Mouse (Mus musculus) erythroblast, adult 5-6 weeks (primary cell): ENCODE results near the gene Gm10382. TPM values are rescaled to one million over a fixed set of nuclear protein-coding genes. Genes with fewer than 3 reads are reported as not detected.

Experiments used
- ATAC-seq: replicated peaks from 2 replicates; pipeline ENCODE4 v1.8.0; 2016; ENCODE audit warnings: moderate number of reproducible peaks, mild to moderate bottlenecking, moderate TSS enrichment, inconsistent platforms; ENCODE audit not compliant: poor library complexity, low FRiP score, severe bottlenecking
- total RNA-seq, 2 experiments: library from RNA; stranded (forward) in 1 of 2; stranded (reverse) in 1 of 2; fragments of 150-400 nt in 1 of 2; fragments of 200-764, 138-1000 nt in 1 of 2; gene quantifications; 2 replicates each; pipeline versions ENCODE4 v1.2.3 to v1.2.4; 2015 to 2017; ENCODE audit warnings: low replicate concordance in 2 of 2

Gm10382 gene
- total RNA-seq (2015; ENCODE audit: low replicate concordance) = not detected in 2 replicates
- total RNA-seq (2017; ENCODE audit: low replicate concordance) = 0.43 TPM in 1 of 2 replicates, not detected in the other

DNA sequence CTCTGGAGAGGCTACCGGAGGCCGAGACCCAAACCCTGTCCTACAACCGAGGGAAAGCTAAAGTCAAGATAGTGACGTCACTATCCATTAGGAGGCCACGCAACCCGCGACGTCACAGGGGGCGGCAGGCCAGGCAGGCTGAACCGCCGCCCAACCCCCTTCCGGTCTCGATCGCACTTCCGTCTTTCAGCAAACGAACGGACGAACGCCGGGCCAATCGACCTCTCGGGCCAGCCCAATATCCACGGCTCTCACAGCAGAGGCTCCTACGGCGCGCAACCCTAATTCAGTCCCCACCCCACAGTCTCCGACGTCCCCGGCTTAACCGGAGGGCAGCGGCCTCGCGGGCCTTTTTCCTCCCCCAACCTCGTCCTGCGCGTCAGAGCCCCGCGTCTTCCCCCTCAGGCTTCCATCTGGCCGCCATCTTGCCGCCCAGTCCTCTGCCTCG lies at the start of gene Gm10382:
TSS of gene Gm10382 (plus strand) at position 192 of the 448 bp plus-strand sequence.
- peak; percentile 70 for ATAC-seq

GRCm38 (mm10) chr5:125339851-125340531 lies 49.1 kb upstream of the Gm10382 start:
- peak; percentile 48 for ATAC-seq

DNA sequence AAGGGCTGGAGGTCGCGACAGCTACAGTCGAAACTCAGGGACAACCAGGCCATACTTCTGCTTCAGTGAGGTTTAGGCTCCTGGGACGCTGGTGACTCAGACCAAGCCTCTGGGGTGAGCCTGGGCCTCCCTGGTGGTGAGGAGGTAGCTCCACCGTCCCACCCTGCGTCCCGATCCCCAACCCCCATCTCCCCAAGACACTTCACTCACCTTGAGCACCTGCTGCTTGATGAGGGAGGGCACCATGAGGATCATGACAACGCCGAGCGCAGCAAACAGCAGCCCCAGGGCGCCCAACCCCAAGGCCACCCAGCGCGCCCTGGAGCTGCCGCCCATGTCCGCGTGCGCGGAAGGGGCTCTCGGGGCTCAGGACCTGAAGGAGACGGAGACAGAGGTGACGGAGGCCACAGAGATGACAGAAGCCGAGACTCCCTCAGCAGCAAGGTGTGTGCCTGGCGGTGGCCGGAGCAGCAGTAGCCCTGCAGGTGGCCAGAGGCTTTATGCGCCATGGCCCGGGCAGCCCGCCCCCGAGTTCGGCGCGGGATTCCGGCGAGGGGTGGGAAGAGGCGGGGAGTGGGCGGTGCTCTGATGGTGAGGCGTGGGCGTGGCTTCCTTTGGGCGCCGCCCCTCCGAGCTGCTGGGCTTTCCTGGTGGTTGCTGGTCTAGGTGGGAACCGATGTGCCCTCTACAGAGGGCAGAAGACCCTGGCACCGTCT lies 48.4 kb upstream of the Gm10382 start, which contains the start of gene Scarb1:
TSS of gene Scarb1 (minus strand) at position 548 of the 716 bp plus-strand sequence.
- peak; percentile 84 for ATAC-seq

GRCm38 (mm10) chr5:125341459-125342090 lies 47.5 kb upstream of the Gm10382 start:
- peak; percentile 70 for ATAC-seq

GRCm38 (mm10) chr5:125344296-125344695 lies 44.8 kb upstream of the Gm10382 start:
- no peak for ATAC-seq

DNA sequence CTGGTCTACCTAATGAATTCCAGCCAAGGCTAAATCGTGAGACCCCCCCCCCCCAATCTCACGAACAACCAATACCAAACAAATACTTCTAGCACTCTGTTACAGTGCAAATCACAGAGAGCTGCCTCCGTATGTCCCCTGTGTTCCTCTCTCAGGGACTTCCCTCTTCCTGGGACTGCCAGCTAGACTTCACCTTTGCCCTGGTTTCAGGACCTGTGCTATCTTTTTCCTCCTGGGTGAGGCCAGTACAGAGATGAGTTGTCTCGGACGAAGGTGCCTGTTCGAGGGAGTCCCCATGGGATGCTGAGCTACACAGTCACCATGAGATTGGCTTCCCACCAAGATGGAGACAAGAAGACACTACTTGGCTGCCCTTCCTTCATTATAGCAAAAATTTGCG lies 41.1 kb upstream of the Gm10382 start:
- no peak for ATAC-seq

- ATAC-seq = peak; percentile 70
Measured at GRCm38 (mm10) chr5:125348487-125348886, 40.6 kb upstream of the Gm10382 start.

GRCm38 (mm10) chr5:125349391-125349790 lies 39.7 kb upstream of the Gm10382 start:
- no peak for ATAC-seq

DNA sequence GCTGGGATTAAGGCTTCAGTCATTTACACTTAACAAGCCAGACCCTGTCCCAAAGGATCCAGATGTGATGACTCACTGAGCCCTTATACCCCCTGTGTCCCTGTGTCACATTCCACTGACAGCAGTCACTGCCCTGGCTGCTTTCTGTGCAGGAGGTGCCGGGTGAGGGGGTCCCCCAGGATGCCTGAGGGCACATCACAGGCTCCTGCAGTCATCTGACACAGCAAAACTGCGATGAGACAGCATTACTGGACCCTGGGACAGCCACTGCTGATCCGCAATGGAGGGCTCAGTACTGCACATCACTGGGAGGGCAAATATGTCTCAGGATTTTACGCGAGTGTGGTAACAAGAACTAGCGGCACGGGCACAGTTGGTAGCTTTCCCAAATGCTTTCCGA lies 38.1 kb upstream of the Gm10382 start:
- ATAC-seq = no peak

- no peak for ATAC-seq
Measured at GRCm38 (mm10) chr5:125351939-125352338, 37.2 kb upstream of the Gm10382 start.

GRCm38 (mm10) chr5:125352781-125353294 lies 36.3 kb upstream of the Gm10382 start:
- no peak for ATAC-seq

DNA sequence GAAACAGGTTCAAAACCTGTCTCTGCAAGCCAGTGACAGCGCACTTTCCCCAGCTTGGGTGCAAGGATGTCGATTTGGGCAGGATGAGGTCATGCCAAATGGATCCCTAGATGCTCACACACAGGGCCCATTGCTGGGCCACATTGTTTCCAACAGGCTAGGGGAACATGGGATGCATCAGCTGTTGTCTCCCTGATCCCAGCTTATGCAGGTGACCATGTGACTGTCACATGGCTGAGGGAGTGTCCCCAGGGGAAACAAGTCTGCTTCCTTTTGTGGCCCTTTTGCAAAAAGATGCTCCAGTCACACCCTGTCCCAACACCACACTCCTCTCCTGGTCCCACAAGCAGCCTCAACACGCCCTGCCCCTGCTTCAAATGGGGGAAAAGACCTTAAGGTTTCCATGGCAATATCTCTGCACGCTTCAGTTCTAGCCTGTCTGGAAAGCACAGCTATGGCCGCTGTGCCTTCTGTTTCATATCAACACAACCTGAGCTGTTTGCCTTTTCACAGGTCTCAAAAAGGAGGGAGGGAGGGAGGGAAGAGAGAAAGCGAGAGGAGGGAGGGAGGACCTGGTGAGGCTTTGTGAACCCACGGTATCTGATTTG lies 34.1 kb upstream of the Gm10382 start:
- ATAC-seq = no peak

DNA sequence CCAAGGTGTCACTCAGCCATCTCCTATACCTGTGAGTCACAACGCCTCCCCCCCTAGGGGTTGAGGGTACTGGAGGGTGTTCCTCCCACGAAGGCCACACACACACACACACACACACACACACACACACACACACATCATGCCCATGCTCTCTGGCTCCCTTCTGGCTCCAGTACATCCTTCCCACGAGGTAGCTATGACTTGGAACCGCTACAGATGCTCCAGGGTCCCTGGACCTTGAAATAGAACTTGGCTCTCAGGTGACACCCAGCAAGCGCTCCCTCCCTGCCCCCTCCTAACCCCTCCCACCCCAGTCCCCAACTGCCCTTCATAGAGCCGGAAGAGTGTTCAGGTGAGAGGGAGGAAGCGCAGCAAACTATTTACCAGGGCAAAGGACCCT lies 33.5 kb upstream of the Gm10382 start:
- no peak for ATAC-seq

DNA sequence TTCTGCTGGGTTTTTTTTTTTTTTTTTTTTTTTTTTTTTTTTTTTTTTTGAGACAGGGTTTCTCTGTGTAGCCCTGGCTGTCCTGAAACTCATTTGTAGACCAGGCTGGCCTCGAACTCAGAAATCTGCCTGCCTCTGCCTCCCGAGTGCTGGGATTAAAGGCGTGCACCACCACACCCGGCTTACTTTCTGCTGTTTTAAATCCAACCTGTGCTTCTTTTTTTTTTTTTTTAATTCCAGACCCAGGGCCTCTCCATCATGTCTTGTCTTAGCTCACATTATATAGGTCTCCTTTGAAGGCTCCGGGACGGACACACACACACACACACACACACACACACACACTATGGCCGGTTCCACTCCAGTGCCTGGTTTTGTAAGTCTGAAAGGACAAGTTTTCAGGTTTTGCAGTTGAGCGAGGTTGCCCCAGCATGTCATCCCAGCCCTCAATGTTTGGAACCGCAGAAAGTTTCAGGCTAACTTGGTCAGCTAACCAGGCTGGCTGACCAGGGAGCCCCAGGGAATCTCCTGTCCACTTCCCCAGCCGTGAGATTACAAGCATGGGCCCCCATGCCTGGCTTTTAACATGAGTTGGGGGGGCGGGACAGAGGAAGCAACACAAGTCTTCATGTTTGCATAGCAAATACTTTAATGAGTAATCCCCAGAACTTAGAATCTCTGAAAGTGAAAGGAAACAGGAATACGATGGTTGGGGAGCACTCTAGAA lies 31.4 kb upstream of the Gm10382 start:
- no peak for ATAC-seq

DNA sequence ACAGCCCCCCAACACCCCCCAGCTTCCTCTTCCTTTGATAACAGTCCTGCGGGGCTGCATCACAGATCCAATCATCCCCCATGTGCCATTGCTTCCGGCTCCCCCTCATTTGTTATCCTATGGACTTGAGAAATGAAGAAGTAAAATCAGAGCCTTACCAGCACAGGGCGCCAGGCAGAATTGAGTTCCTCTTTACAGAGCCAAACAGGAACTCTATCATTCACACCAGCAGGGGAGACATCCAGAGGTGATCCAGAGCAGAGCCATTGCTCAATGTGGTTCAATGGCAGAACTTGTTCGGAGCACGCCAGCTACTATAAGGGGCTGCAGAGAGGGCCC lies 30.9 kb upstream of the Gm10382 start:
- no peak for ATAC-seq

DNA sequence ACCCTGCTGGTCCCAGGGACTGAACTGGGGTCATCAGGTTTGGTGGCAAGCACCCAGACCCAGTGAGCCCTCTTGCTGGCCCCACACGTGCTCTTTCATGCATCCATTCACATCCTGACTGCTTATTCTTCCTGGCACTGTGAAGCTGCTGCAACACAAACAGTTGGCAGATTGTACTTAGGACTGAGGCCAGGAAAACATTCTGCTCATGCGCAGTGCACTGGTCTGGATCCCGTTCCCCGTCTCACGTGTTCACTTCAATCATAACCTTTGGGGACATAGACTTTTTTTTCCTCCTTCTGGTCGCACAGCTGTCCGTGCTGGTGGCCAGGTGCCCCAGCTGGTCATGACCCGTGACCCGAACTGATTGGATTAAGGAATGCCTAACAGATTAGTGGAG lies 28.6 kb upstream of the Gm10382 start:
- ATAC-seq = no peak

DNA sequence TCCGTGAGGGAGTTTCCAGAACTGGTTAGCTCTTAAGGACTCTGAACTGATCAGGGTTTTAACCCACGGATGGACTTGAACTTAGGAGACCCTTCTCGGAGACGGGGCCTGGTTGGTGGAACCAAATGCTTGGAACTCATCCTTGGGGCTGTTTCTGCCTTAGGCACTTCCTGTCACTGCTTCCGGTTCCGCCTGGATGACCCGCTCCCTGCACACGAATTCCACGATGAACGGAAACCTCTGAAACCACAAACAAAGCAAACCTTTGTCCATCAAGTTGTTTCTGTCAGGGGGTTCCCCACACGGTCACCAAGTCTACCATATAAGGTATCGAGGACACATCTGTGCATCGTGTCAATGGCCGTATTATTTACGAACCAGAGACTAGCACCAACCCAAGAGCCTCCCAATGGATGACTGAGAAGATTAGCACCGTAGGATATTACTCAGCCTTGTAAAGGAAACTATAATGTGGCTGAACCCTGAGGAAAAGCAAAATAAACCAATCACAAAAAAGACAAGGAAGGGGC lies 28.1 kb upstream of the Gm10382 start:
- ATAC-seq = no peak

DNA sequence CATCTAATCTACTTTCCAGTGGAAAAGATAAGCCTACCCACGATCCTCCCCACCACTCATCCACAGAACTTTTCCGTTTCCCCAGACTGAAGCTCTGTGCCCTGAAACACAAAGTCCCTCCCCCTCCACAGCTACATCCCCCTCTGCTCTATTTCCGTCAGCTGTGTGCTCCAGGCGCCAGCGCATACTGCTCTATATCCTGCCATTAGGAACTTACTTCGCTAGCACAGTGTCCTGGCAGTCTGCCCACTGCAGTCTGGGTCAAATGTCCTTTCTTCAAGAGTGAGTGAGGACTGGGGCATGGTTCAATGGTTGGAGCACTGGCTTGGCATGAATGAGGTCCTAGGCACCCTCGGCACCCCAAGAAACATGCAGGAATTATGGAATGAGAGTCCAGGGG lies 25.2 kb upstream of the Gm10382 start:
- ATAC-seq = no peak

DNA sequence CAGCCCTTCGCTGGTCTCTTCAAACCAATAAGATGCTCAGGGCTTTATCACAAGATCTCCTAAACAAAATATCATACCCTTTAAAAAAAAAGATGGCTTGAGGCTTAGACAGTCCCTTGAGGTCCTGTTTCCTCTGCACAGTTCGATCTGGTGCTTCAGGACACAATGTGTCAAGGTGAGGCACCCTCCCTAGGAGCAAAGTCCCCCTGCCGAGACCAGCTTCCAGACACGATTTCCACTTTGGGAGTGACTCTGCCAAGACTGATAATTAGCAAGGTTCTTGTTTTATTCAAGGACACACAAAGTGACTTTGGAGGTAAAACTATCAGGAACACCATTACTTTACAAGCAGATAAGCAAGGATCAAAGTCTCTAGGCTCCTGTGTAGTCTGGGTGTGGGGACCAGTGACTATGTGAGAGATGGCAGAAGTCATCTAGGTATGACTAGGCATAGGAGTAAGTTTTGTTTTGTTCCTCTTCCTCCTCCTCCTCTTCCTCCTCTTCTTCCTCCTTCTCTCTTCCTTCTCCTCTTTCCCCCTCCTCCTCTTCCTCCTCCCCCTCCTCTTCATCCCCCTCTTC lies 24.2 kb upstream of the Gm10382 start:
- ATAC-seq = no peak
